Mouse (Mus musculus) WW6 (cell line): ENCODE measurements around the gene Zfp36l1.

ENCODE experiments used
- DNase-seq: peaks from one replicate; pipeline ENCODE4 v3.0.0-alpha.2; 2013; ENCODE audit warnings: low read depth, low spot score

Zfp36l1 gene

DNA sequence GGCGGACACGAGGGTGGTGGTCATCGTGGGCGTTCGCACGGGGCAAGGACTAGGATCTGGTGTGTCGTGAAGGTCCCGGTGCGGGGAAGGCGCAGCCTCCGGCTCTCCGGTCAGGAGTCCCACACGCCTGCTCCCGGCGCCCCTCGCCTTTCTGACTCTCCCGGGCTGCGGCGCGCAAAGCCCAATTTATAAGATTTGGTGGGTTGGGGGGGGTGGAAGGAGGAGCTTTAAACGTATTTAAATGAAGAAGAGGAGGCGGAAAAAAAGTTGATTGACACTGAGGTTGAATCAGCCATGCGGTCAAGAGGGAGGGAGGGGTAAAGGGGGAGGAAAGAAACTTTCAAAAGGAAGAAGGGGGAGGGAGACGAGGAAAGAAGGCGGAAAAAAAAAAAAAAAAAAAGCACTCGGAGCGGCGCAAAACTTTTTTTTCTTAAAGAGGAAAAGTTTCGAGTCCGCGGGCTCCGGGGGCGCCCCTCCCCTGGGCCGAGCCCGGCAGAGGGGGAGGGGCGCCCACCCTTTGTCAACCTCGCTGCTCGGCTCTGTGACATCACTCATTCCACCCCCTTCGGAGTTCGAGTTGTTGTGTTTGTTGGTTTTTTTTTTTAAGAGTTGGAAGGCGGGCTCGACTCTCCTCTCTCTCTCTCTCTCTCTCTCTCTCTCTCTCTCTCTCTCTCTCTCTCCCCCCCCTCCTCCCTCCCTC is at the start of gene Zfp36l1:
TSS of gene Zfp36l1 (minus strand) at position 162 of the 700 bp plus-strand sequence.
- DNase-seq: peak; percentile 75

GRCm38 (mm10) chr12:80162448-80162847 is 49.6 kb upstream of the Zfp36l1 start:
- DNase-seq: no peak

DNA sequence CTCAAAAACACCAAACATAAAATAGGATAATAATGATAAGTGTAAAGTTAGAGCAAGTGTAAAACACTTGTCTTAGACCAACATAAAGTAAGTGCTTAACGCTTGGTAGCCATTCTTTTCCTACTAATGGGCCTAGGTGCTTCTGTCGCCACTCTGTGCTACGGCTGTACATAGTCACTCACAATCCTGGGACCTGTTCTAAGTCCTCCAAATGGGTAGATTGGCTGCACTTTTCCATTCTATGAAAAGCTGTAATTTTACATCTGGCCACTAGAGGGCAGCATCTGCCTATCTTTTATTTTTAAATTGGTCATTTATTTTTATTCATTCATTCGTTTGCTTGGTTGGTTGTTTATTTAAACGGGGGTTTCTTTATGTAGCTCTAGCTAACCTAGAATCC is 44.9 kb upstream of the Zfp36l1 start:
- DNase-seq: no peak

- no peak for DNase-seq
Measured at GRCm38 (mm10) chr12:80153687-80154326, 41.0 kb upstream of the Zfp36l1 start.

DNA sequence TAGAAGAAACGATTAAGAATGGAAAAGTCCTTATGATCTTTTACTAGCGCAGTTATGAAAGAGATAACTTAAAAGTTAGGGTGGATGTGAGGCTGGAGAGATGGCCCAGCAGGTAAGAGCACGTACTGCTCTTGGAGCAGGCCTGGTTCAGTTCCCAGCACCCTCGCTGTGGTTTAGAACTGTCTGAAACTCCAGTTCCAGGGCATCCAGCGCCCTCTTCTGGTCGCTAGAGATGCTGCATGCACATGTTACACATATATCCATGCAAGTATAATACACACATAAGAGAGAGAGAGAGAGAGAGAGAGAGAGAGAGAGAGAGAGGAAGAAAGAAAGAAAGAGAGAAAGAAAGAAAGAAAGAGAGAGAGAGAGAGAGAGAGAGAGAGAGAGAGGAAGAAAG is 40.3 kb upstream of the Zfp36l1 start:
- no peak for DNase-seq

DNA sequence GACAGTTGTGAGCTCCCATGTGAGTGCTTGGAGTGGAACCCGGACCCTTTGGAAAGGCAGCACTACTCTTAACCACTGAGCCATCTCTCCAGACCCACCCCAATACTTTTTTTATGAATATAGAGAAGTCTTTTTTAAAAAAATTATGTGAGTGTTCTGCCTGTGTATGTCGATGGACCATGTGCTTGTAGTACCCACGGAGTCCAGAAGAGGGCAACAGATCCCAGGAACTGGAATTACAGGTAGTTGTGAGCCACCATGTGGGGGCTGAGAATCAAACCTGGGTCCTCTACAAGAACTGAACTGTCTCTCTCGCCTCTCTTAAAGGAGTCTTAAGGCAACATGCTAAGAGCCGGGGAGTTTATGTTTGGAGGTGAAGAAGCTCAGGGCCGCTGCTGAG is 39.0 kb upstream of the Zfp36l1 start:
- DNase-seq: no peak

DNA sequence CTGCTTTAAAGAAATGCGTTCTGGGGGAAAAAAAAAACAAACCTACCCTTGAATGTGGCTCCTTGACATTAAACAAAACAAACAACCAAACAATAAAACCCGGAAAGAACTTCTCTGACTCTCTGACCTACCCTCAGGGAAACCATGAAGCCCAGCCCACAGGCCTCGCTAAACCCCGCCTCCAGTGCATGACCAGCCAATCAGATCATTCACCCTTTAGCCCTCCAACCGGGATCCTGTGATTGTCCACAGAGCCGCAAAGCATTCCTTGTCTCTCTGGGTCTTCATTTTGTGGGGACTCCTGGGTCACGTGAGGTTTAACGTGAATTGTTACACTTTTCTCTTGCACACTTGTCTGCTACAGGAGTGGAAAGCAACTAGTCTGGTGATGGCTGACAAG is 37.8 kb upstream of the Zfp36l1 start:
- DNase-seq: peak; percentile 66

GRCm38 (mm10) chr12:80147563-80148214 is 34.9 kb upstream of the Zfp36l1 start:
- no peak for DNase-seq

DNA sequence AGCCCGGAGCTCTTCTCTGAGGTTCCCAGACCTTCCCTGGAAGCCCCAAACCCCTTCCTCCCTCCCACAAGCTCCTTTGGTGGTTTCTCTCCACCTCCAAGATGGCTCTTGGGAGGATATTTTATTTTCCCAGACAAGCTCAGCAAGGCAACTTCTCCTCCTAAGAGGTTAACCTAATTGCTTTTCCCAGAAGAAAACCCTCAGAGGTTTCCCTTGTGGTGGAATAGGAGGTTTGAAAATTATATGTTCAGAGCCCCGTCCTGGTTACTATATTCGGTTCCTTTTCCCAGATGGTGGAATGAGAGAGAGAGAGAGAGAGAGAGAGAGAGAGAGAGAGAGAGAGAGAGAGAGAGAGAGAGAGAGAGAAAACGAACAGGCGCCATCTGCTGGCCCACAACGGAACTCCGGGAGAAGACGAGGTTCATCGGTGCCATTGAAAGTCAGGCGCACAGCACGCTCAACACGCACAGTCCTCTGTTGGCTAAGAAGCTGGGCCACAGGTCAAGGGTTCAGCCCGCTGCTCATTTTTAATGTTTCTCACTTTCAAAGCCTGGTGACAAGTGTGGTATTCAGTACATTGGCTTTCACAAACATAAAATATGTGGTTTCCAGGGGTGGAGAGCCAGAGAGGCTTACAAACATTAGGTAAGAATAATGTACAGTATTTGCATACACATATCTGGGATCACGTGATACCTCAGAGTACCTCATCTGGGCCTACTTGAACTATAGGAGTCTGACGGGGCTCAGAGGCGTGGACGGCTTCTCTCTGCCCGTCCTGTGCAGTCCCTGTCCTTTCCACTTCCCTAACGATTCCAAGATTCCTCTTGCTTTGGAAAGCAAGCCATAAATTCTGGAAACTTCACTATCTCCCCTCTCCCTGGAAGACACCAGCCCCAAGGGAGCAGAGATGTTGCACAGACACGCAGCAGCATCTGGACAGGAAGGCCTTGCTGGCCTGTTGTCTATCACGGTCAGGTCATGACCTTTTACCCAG is 33.7 kb upstream of the Zfp36l1 start:
- DNase-seq: no peak

DNA sequence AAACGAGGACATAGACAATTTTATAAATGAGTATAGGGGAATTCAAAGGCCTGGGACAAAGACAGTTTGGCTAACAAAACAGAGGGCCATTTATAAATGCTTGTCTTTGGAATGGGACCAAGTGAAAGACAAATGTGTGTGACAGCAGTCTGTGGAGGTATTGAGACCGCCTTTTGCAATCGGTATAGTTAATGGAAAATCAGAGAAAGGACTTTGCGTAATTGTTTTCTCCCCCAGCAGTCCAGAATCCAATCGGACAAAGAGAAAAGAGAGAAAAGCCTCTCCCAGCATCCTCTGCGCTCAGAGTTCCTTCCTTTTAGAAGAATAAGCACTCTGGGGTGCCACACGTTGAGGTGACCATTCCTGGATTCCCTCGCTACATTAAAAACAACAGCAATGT is 32.6 kb upstream of the Zfp36l1 start:
- no peak for DNase-seq

- DNase-seq: no peak
Measured at GRCm38 (mm10) chr12:80144846-80145245, 32.0 kb upstream of the Zfp36l1 start.

GRCm38 (mm10) chr12:80141470-80141869 is 28.7 kb upstream of the Zfp36l1 start:
- no peak for DNase-seq

DNA sequence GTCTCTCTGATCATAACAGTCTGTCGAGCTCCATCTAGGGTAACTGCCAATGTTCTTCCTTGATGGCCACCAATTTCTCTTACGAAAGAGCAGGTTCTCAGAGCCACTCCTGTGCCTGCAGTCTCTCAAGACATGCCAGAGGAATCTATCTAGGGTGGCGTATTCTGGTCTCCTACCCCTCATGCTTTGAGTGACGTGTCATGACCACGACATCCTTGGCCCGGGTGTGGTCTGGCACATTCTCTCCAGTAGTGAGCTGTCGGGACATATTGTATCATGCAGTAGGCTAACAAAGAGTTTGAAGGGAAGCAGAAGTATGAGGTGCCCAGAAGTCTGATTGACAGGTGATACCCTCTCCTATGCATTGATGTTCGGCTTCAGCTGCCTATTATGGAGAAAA is 28.2 kb upstream of the Zfp36l1 start:
- no peak for DNase-seq

- DNase-seq: no peak
Measured at GRCm38 (mm10) chr12:80137744-80138143, 24.9 kb upstream of the Zfp36l1 start.

DNA sequence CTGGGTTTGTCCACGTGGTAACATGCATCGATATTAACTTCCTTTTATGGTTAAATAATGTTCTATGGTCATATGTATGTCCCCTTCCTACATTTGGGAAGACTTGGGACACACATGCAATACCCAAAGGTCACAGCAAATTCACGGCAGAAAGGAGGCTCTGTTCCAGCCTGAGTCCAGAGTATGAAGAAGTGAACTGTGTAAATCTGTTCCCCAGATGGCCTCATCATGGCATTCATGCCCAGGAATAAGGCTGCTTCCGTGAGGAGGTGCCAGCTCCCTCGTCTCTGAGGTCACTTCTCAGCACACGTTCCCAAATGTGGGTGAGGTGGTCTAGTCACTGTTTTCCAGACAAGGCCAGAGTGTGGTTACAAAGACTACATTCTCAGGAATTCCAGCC is 24.4 kb upstream of the Zfp36l1 start:
- DNase-seq: no peak

- DNase-seq: no peak
Measured at GRCm38 (mm10) chr12:80136264-80136930, 23.6 kb upstream of the Zfp36l1 start.

- no peak for DNase-seq
Measured at GRCm38 (mm10) chr12:80135173-80135572, 22.4 kb upstream of the Zfp36l1 start.

GRCm38 (mm10) chr12:80133011-80133545 is 20.3 kb upstream of the Zfp36l1 start:
- DNase-seq: no peak

- DNase-seq: no peak
Measured at GRCm38 (mm10) chr12:80132250-80133003, 19.6 kb upstream of the Zfp36l1 start.
